Mouse (Mus musculus): ENCODE data around the gene Smcp. TPM values are rescaled to one million over a fixed set of nuclear protein-coding genes. Genes with fewer than 3 reads are reported as not detected.

Gene Smcp
- polyA plus RNA-seq (2012; rRNA removed) = 0.45 and 1.3 TPM in 2 replicates

DNA sequence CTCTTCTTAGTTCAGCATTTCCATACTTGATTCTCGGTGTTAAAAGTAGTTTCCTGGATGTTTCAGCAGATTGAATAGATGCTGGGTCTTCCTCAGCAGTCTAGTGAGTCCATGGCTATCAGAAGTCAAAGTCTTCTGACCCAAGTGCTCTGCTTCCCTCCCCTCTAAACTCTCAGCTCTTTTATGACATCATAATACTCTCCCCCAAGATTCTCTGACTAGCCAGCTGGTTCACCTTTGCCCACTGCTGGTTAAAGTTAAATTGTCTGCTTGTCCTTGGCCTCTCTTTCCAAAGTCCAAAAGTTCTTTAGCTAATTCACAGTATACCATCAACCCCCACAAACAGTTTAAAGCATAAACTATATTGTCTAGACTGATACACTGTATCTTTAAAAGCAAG is at the start of gene Smcp:
Smcp (minus strand) TSS at position 140 of the 400 bp plus-strand sequence.
- H3K4me3 ChIP-seq (ENCODE audit: control insufficient read depth, insufficient read depth, low read length) = no peak within 1 kb of the TSS
- H3K36me3 ChIP-seq (ENCODE audit: control insufficient read depth, insufficient read depth, low read length) = no peaks in the 10 kb centered on the region
- no peak for DNase-seq
- H3K27me3 ChIP-seq (ENCODE audit: control insufficient read depth, insufficient read depth, low read length) = no peaks in the 10 kb centered on the region
- H3K27ac ChIP-seq (ENCODE audit: control insufficient read depth, insufficient read depth, low read length) = no peak within 1 kb of the TSS
- TF ChIP-seq POLR2A (IDR thresholded peaks at IDR 0.05; ENCODE audit: control insufficient read depth, extremely low read depth, insufficient read depth, low read length, poor library complexity) (no peak), CTCF (IDR thresholded peaks at IDR 0.05; ENCODE audit: borderline replicate concordance, control insufficient read depth, extremely low read depth, insufficient read depth, low read length, poor library complexity) (no peak)
- WGBS = 71% methylated on average over 1 of the region's 1 CpGs
- H3K4me1 ChIP-seq (replicated peaks; ENCODE audit: control insufficient read depth, insufficient read depth, low read length) = no peaks in the 10 kb centered on the region

DNA sequence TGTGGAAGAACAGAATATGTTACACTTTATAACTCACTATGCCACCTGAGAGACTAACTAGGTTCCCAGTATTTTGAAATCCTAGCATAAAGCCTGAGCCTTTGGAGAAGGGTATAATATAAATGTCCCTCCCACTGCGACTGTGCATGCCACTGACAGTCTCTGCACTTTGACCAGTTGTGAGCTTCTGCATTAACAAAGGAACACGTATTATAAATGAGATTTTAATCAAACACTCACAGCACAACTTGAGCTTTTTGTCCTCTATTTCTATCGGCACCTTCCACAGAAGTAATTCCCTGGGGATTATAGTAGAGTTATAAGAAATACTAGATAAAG is 49.8 kb upstream of the Smcp start:
- no peak overlapping the region for H3K27ac ChIP-seq (ENCODE audit: control insufficient read depth, insufficient read depth, low read length)
- no peaks in the 10 kb centered on the region for H3K27me3 ChIP-seq (ENCODE audit: control insufficient read depth, insufficient read depth, low read length)
- no peaks in the 10 kb centered on the region for H3K36me3 ChIP-seq (ENCODE audit: control insufficient read depth, insufficient read depth, low read length)
- no peak overlapping the region for H3K4me3 ChIP-seq (ENCODE audit: control insufficient read depth, insufficient read depth, low read length)
- WGBS = 90% methylated on average over 3 of the region's 3 CpGs
- H3K4me1 ChIP-seq (replicated peaks; ENCODE audit: control insufficient read depth, insufficient read depth, low read length) = no peaks in the 10 kb centered on the region
- TF ChIP-seq POLR2A (IDR thresholded peaks at IDR 0.05; ENCODE audit: control insufficient read depth, extremely low read depth, insufficient read depth, low read length, poor library complexity) (no peak), CTCF (IDR thresholded peaks at IDR 0.05; ENCODE audit: borderline replicate concordance, control insufficient read depth, extremely low read depth, insufficient read depth, low read length, poor library complexity) (no peak)
- DNase-seq = no peak

DNA sequence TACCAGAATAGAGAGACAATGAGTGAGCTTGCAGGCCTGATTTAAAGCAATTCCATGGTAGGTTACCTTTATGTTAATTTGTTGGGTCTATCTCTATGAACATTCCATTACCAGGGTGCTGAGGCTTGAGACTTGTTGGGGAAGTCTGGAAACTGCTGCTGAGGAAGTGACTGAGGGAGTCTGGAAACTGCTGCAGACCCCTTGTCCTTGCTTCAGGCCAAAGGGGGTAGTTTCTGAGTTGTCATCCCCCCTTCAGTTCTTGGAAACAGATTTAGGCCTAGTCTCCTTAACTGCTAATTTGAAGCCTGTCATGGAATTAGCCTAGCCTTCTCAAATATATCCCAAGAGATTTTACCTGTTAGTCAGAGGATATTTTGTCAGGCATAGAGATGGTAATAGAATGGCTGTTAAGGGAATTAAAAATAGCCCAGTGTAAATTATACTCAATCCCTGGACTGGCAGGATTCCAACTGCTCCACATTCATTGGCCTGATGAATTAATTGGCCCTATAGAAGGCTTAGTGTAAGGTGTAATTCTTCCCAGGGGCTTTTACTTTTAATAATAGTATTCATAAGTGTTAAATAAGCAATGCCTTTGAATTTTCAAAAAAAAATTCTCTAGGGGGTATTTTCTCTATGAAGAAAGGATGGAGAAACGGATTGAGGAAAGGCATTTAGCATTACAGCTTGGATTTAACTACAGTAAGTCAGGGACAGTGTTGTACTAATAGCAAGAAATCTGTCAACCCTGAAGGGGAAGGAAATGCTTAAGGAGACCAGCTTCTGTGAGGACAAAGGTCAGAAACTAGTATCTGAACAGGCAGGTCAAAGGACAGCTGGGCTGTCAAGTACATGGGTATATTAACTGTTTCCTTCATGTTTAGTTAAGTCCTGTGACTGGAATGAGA is 49.2 kb upstream of the Smcp start:
- H3K36me3 ChIP-seq (ENCODE audit: control insufficient read depth, insufficient read depth, low read length) = no peaks in the 10 kb centered on the region

DNA sequence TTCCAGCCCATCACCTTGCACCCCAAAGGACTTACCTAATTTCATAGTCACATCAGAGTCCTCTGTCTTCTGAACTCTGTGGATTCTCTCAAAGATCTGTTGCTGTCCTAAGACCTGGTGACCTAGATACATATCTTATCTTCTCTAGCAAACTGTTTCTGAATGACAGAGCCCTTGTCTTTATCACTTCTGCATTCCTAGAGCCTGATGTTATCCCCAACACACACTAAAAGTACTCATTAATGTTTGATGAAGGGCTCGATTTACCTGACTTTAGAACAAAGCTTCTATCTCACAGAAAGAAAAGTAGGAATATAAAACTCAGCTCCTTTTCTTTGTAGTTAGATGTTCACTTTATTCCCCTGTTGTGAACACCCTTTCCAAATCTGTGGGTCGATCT is 32.8 kb upstream of the Smcp start, which contains the start of gene Lce6a:
Lce6a (minus strand) TSS at position 101 of the 400 bp plus-strand sequence.
- H3K27me3 ChIP-seq (ENCODE audit: control insufficient read depth, insufficient read depth, low read length) = no peaks in the 10 kb centered on the region
- WGBS = 91% methylated on average over 2 of the region's 2 CpGs
- no peak for DNase-seq
- no peaks in the 10 kb centered on the region for H3K36me3 ChIP-seq (ENCODE audit: control insufficient read depth, insufficient read depth, low read length)
- no peak for TF ChIP-seq CTCF (IDR thresholded peaks at IDR 0.05; ENCODE audit: borderline replicate concordance, control insufficient read depth, extremely low read depth, insufficient read depth, low read length, poor library complexity)
- no peaks in the 10 kb centered on the region for H3K4me1 ChIP-seq (replicated peaks; ENCODE audit: control insufficient read depth, insufficient read depth, low read length)
- H3K4me3 ChIP-seq (ENCODE audit: control insufficient read depth, insufficient read depth, low read length) = no peak within 1 kb of the TSS
- H3K27ac ChIP-seq (ENCODE audit: control insufficient read depth, insufficient read depth, low read length) = no peak within 1 kb of the TSS

More for the DNA sequence above, 49.2 kb upstream of the Smcp start:
- no peak for DNase-seq
- Histone ChIP-seq H3K4me1 (replicated peaks; ENCODE audit: control insufficient read depth, insufficient read depth, low read length) (no peaks in the 10 kb centered on the region), H3K27ac (ENCODE audit: control insufficient read depth, insufficient read depth, low read length) (no peak overlapping the region), H3K4me3 (ENCODE audit: control insufficient read depth, insufficient read depth, low read length) (no peak overlapping the region), H3K27me3 (ENCODE audit: control insufficient read depth, insufficient read depth, low read length) (no peaks in the 10 kb centered on the region)
- 65% methylated on average over 1 of the region's 1 CpGs for WGBS
- TF ChIP-seq CTCF (IDR thresholded peaks at IDR 0.05; ENCODE audit: borderline replicate concordance, control insufficient read depth, extremely low read depth, insufficient read depth, low read length, poor library complexity) (no peak), POLR2A (IDR thresholded peaks at IDR 0.05; ENCODE audit: control insufficient read depth, extremely low read depth, insufficient read depth, low read length, poor library complexity) (no peak)

DNA sequence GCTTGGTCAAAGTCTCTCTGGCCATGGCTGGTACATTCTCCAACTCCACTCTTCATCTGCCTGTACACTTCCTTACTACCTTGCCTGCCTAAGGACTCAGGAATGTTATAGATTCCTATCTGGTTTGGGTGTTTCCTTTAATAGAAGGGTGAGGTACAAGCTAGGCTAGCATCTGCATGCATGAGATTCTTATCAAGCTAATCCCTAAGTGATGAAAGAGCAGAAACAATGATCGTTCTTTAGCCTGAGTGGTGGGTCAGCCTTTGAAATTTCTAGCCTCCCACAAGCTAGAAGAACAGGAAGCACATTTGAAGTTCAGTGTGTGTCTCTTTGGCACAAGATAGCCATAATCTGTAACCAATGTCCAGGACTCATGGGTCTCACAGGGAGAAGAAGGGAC is 21.0 kb upstream of the Smcp start:
- Histone ChIP-seq H3K4me3 (ENCODE audit: control insufficient read depth, insufficient read depth, low read length) (no peak overlapping the region), H3K27ac (ENCODE audit: control insufficient read depth, insufficient read depth, low read length) (no peak overlapping the region), H3K4me1 (replicated peaks; ENCODE audit: control insufficient read depth, insufficient read depth, low read length) (no peaks in the 10 kb centered on the region), H3K36me3 (ENCODE audit: control insufficient read depth, insufficient read depth, low read length) (no peaks in the 10 kb centered on the region), H3K27me3 (ENCODE audit: control insufficient read depth, insufficient read depth, low read length) (no peaks in the 10 kb centered on the region)
- no peak for DNase-seq
- TF ChIP-seq CTCF (IDR thresholded peaks at IDR 0.05; ENCODE audit: borderline replicate concordance, control insufficient read depth, extremely low read depth, insufficient read depth, low read length, poor library complexity) (no peak), POLR2A (IDR thresholded peaks at IDR 0.05; ENCODE audit: control insufficient read depth, extremely low read depth, insufficient read depth, low read length, poor library complexity) (no peak)
- WGBS = 39% methylated on average over 1 of the region's 1 CpGs

DNA sequence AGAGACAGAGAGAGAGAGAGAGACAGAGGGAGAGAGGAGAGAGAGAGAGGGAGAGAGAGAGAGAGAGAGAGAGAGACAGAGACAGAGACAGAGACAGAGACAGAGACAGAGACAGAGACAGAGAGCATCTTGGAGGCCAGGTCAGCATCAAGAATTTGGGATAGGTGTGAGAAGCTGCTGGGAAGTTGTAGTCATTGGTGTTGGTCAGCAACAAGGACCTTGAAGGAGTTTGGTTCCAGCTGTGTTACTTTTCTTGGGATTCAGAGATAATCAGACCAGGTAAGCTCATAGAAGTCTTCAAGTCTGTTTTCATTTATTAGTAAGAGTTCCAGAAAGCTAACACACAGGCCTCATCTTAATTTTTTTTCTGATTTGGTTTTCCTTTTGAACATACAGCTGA is 18.6 kb upstream of the Smcp start, which contains the start of gene 2210017I01Rik:
2210017I01Rik (minus strand) TSS at position 101 of the 400 bp plus-strand sequence.
- no peak within 1 kb of the TSS for H3K27ac ChIP-seq (ENCODE audit: control insufficient read depth, insufficient read depth, low read length)
- H3K27me3 ChIP-seq (ENCODE audit: control insufficient read depth, insufficient read depth, low read length) = no peaks in the 10 kb centered on the region
- no peak within 1 kb of the TSS for H3K4me3 ChIP-seq (ENCODE audit: control insufficient read depth, insufficient read depth, low read length)
- TF ChIP-seq CTCF (IDR thresholded peaks at IDR 0.05; ENCODE audit: borderline replicate concordance, control insufficient read depth, extremely low read depth, insufficient read depth, low read length, poor library complexity) (no peak), POLR2A (IDR thresholded peaks at IDR 0.05; ENCODE audit: control insufficient read depth, extremely low read depth, insufficient read depth, low read length, poor library complexity) (no peak)
- DNase-seq = no peak
- no peaks in the 10 kb centered on the region for H3K36me3 ChIP-seq (ENCODE audit: control insufficient read depth, insufficient read depth, low read length)
- no peaks in the 10 kb centered on the region for H3K4me1 ChIP-seq (replicated peaks; ENCODE audit: control insufficient read depth, insufficient read depth, low read length)

All from thymus, adult 2 months (tissue).